Mouse (Mus musculus) hindbrain, embryonic 11.5 days (tissue): Measurements from ENCODE around the gene Prkcq. TPM values are rescaled to one million over a fixed set of nuclear protein-coding genes. Genes with fewer than 3 reads are reported as not detected.
"Not testable (repeated sequence)": the region's sequence is repeated elsewhere in the genome, so short reads cannot be mapped to it uniquely, and the experiment has no call there.

Experiments used
- ATAC-seq: fragments of 200-750 bp; cut with Nextera tagmentation; 2 replicates; pipeline ENCODE4 v1.8.0; 2017; ENCODE audit warnings: mild to moderate bottlenecking, moderate TSS enrichment, moderate library complexity; ENCODE audit not compliant: low FRiP score
- DNase-seq: peaks from one replicate; pipeline ENCODE4 v3.0.0-alpha.2; 2015; ENCODE audit warnings: low spot score
- H3K27ac ChIP-seq: fragments of 300-500 bp; sonication (generic); 2 replicates; pipeline ENCODE4 v1.5.1; 2014; ENCODE audit warnings: mild to moderate bottlenecking, low read depth, low read length
- H3K27me3 ChIP-seq: fragments of 300-500 bp; sonication (generic); 2 replicates; pipeline ENCODE4 v1.6.1; 2014; ENCODE audit warnings: mild to moderate bottlenecking, low read length, moderate library complexity, mixed read lengths; ENCODE audit not compliant: control insufficient read depth, insufficient read depth
- H3K36me3 ChIP-seq: fragments of 300-500 bp; sonication (generic); 2 replicates; pipeline ENCODE4 v1.6.1; 2014; ENCODE audit warnings: mild to moderate bottlenecking, low read length, moderate library complexity, mixed read lengths; ENCODE audit not compliant: control insufficient read depth, insufficient read depth
- H3K4me1 ChIP-seq: fragments of 300-500 bp; sonication (generic); replicated peaks from 2 replicates; pipeline ENCODE4 v1.6.1; 2014; ENCODE audit warnings: low read length, mixed read lengths; ENCODE audit not compliant: control insufficient read depth, insufficient read depth
- H3K4me2 ChIP-seq: fragments of 300-500 bp; sonication (generic); replicated peaks from 2 replicates; pipeline ENCODE4 v1.6.1; 2014; ENCODE audit warnings: mild to moderate bottlenecking, low read depth, low read length
- H3K4me3 ChIP-seq: fragments of 300-500 bp; sonication (generic); 2 replicates; pipeline ENCODE4 v1.5.1; 2014; ENCODE audit warnings: low read depth, low read length
- H3K9ac ChIP-seq: fragments of 300-500 bp; sonication (generic); 2 replicates; pipeline ENCODE4 v1.6.1; 2014; ENCODE audit warnings: low read depth, low read length
- H3K9me3 ChIP-seq: fragments of 300-500 bp; sonication (generic); 2 replicates; pipeline ENCODE4 v1.6.1; 2016; ENCODE audit warnings: low read length; ENCODE audit not compliant: control insufficient read depth
- WGBS: fragments of 180-500 bp; shearing (Covaris S2); extraction: QIAGEN DNeasy Blood & Tissue Kit; methylation state at CpG from one replicate; pipeline ENCODE4 v1.1.7; 2014; 5-methylcytosine and 5-hydroxymethylcytosine counted together
- polyA plus RNA-seq: library from polyadenylated mRNA; unstranded; fragments of >200 nt; fragmentation: Nextera tagmentation; extraction: Ambion mirVana; gene quantifications from 2 replicates; pipeline ENCODE4 v1.2.1, GENCODE M21; 2014

Gene Prkcq
- polyA plus RNA-seq, 1 experiment from 2014 or later = 3.1 TPM

DNA sequence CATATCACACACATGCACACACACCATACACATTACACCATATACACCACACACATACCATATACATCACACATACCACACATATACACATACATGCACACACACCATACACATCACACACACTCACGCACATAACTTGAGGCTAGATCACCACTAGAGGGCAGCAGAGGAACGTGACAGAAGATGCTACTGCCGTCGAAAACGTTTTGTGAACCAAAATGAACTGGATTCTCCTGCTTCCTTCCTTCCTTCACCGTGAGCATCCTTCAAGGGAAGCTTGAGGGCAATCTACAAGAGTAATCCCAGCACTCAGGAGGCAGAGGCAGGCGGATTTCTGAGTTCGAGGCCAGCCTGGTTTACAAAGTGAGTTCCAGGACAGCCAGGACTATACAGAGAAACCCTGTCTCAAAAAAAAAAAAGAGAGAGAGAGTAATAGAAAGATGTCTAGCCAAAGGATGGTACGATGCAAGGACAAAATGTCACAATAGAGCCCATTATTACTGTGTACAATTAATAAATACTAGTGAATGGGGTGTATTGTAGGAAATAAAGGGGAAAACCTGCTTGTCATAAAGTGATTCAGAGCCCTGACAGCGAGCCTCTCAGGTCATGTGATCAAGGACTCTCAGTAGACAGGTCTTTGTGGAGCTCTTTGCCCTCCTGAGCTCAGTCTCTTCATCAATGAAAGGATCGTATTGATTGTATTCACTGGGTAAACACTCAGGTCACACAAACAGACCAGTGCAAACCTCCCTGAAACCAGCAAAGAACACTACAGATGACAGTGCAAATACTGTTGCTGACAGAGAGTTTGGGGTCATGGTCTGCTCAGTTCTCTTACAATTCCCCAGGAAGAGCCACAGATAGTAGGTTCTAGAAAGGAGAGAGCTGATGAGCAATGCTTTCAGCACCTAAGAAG, 159.9 kb downstream of the Prkcq start:
- H3K9ac ChIP-seq = no peak overlapping the region
- peak; percentile 92 for DNase-seq
- no peak overlapping the region for H3K4me2 ChIP-seq
- 28% methylated on average over 11 of the region's 11 CpGs for WGBS
- H3K4me3 ChIP-seq = no peak overlapping the region
- no peak overlapping the region for H3K27ac ChIP-seq
- H3K9me3 ChIP-seq = no peaks in the 10 kb centered on the region
- ATAC-seq = peak; percentile 82
- no peaks in the 10 kb centered on the region for H3K36me3 ChIP-seq
- no peaks in the 10 kb centered on the region for H3K4me1 ChIP-seq
- H3K27me3 ChIP-seq = no peaks in the 10 kb centered on the region

DNA sequence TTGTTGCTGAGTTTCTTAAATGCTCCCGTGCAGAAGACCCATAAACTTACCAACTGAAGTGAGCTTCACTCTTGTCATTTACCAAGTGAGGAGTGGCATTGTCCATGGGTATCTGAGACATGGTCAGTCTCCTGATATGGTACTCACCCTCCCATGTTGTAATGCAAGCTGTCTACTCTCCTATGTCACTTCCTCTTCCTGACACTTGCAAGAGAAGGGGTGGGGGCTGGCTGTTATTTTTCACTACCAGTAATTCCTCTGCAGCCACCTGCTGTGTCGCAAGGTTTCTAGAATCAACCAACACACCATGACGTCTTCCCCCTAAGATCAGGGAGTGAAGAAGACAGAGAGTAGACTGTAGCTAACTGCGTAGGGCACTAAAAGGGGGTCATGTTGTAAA, 160.6 kb downstream of the Prkcq start:
- H3K4me1 ChIP-seq = no peaks in the 10 kb centered on the region
- H3K9me3 ChIP-seq = no peaks in the 10 kb centered on the region
- no peak overlapping the region for H3K4me3 ChIP-seq
- no peak overlapping the region for H3K9ac ChIP-seq
- DNase-seq (no peak), ATAC-seq (no peak)
- 74% methylated on average over 4 of the region's 4 CpGs for WGBS
- H3K27me3 ChIP-seq = no peaks in the 10 kb centered on the region
- H3K4me2 ChIP-seq = no peak overlapping the region
- no peak overlapping the region for H3K27ac ChIP-seq
- H3K36me3 ChIP-seq = no peaks in the 10 kb centered on the region

DNA sequence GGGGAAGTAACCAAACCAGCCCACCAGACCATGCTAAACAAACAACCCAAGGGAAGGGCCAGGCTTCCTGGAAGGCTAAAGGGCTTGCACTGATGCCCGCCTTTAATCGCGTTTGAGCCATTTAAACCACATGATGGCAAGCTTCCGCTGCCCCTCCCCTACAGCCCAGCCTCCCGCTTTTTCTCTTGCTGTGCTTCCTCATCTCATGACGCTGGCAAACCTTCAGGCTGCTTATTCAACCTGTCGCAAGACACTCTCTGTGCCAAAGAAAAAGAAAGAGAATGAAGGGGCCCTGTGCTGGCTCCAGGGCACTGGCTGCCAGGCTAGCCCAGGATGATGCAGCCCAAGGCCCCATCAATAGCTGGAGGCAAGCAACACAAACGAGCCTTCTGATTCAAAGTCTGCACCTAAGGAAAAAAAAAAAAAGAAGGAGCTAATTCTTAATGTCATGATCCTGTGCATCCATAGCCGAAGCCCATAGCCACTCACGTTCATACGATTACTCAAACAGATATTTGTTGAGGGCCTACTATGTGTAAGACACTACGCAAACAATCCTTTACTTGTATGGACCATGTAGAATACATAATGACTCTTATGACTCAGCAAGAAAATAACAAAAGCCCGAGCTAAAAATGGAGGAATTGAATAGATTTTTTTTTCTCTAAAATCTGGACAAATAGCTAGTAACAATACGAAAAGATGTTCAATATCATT, 161.6 kb downstream of the Prkcq start:
- Histone ChIP-seq H3K4me1 (no peaks in the 10 kb centered on the region), H3K4me3 (no peak overlapping the region), H3K36me3 (no peaks in the 10 kb centered on the region), H3K4me2 (no peak overlapping the region), H3K9me3 (no peaks in the 10 kb centered on the region), H3K27me3 (no peaks in the 10 kb centered on the region), H3K27ac (no peak overlapping the region), H3K9ac (no peak overlapping the region)
- ATAC-seq = no peak
- 71% methylated on average over 14 of the region's 14 CpGs for WGBS
- DNase-seq = no peak

DNA sequence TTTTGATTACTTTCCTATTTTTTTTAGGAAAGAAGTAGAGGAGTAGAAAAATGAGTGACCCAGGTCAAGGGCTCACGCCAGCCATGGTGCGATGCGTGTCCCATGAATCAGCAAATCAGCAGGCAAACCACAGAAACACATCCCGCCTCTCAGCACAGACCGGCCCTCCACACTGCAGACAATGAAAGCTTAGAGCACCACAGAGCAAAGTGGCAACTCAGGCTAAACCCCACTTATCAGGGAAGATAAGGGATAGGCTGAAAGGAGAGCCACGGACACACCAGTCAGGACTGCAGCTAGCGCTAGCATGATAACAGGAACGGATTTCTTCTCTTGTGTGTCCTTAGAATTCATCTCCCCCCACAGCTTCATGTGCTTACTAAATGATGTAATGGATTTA, 164.4 kb downstream of the Prkcq start:
- Histone ChIP-seq H3K9me3 (no peaks in the 10 kb centered on the region), H3K27ac (no peak overlapping the region), H3K36me3 (no peaks in the 10 kb centered on the region), H3K4me1 (no peaks in the 10 kb centered on the region), H3K27me3 (no peaks in the 10 kb centered on the region), H3K9ac (no peak overlapping the region), H3K4me3 (no peak overlapping the region), H3K4me2 (no peak overlapping the region)
- ATAC-seq (no peak), DNase-seq (no peak)
- 71% methylated on average over 8 of the region's 8 CpGs for WGBS

DNA sequence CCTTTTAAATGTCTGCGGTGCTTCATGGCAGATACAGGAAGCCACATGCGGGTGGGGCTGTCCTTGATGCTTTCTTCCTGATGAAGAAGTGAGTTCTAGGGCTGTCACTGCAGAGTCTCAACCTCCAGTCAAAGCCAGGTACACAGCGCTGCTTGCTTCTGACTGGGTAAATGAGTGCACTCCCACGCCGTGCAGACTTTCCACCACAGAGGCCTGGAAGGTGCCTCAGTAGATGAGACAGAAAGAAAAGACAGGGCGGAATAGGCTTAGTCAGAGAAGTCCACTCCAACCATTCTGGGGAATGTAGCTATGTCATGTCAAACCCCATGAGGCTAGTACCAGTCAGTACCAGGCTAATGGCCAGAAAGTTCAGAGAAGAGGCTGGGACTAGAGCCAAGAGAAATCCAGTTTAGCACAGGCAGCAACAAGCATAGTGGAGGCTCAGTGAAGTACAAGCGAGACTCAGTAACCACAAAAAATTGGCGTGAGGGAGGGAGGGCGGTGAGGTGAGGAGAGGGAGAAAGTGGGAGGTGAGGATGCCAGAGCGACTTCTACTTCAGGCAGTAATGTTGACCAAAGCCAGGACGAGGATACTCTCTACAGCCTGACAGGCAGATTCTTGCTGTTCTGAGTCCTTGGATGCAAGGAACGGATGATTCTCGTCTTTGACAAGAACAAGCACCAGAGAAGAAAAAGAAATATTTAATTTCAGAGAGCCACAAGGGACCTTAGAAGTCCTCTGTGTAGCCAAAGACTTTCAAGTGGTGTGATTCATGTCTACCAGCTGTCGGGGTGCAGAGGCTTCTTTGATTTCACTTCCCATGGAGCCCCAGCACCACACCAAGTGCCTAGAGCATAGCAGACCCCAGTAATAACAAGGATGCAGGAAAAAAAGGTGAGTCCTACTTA, 167.3 kb downstream of the Prkcq start:
- H3K27ac ChIP-seq = no peak overlapping the region
- H3K4me1 ChIP-seq = no peaks in the 10 kb centered on the region
- no peaks in the 10 kb centered on the region for H3K9me3 ChIP-seq
- DNase-seq (no peak), ATAC-seq (no peak)
- no peaks in the 10 kb centered on the region for H3K36me3 ChIP-seq
- H3K4me3 ChIP-seq = no peak overlapping the region
- H3K27me3 ChIP-seq = no peaks in the 10 kb centered on the region
- 86% methylated on average over 14 of the region's 14 CpGs for whole genome bisulfite sequencing
- no peak overlapping the region for H3K4me2 ChIP-seq
- no peak overlapping the region for H3K9ac ChIP-seq

DNA sequence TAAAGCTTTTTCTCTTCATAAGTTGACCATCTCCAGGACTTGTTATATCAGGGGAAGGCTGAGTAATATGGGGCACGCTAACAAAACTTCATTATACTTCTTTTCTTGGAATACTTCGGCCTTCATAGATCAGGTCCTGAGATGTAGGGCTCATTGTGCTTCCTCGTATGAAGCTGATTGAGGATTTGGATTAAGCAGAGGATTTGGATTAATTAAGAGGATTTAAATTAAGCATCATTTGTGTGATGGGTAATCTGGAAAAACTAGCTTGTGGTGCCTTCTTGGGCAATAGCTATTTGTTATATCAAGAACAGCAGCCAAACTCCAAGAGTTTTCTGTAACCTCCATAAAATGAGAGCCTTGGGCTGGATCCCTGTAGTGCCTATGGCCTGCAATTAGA, 172.8 kb downstream of the Prkcq start:
- WGBS = 94% methylated on average over 3 of the region's 3 CpGs
- Histone ChIP-seq H3K4me2 (no peak overlapping the region), H3K27me3 (no peaks in the 10 kb centered on the region), H3K9ac (no peak overlapping the region), H3K27ac (no peak overlapping the region), H3K4me3 (no peak overlapping the region), H3K36me3 (no peaks in the 10 kb centered on the region), H3K9me3 (no peaks in the 10 kb centered on the region), H3K4me1 (no peaks in the 10 kb centered on the region)
- no peak for DNase-seq
- no peak for ATAC-seq

DNA sequence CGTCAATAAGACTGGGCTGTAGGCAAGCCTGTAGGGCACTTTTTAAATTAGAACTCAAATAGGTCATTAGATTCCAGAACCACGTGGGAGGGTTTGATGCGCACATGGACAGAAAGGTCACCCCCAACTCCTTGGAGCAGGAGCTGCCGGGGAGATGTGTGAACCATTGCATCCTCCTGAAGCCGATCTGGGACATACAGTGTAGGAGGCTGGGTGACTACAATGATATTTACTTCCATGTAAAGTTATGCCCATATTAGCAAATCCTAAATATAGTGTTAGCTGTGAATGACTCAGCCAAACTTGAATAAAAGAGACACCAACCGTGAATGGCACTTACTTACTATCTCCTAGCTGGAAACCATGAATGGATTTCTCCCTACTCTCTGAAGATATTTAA, 174.5 kb downstream of the Prkcq start:
- ATAC-seq, H3K27ac ChIP-seq, H3K4me1 ChIP-seq, H3K4me3 ChIP-seq, H3K36me3 ChIP-seq, H3K9ac ChIP-seq, H3K27me3 ChIP-seq, DNase-seq, H3K9me3 ChIP-seq, H3K4me2 ChIP-seq: not testable (repeated sequence)
- 90% methylated on average over 6 of the region's 6 CpGs for WGBS

DNA sequence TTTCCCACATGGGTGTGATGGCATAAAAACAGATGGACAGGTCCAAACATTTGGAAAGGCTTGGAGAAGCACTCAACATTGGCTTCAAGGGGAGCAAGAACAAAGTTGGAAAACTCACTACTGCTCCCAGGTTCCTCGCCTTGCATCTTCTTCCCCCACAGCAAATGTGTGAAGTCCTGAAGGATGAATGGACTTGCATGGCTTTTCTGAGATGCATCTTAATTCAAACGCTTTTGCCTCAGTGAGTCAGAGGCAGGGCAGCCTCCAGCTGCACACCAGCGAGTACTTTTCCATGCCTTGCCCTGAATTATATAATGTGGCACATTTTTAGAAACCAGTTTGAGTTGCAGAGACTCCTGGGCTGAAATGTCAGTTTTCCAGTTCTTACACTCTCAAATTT, 175.9 kb downstream of the Prkcq start:
- Histone ChIP-seq H3K9ac (no peak overlapping the region), H3K27me3 (no peaks in the 10 kb centered on the region), H3K36me3 (no peaks in the 10 kb centered on the region), H3K4me2 (no peak overlapping the region), H3K27ac (no peak overlapping the region), H3K9me3 (no peaks in the 10 kb centered on the region), H3K4me3 (no peak overlapping the region), H3K4me1 (no peaks in the 10 kb centered on the region)
- DNase-seq = no peak
- no peak for ATAC-seq
- 79% methylated on average over 3 of the region's 3 CpGs for WGBS
